Mouse (Mus musculus): Measurements from ENCODE around the gene Atg4a. TPM values are rescaled to one million over a fixed set of nuclear protein-coding genes. Genes with fewer than 3 reads are reported as not detected.

Gene Atg4a
- polyA plus RNA-seq, 1 experiment from 2014 or later: 14.8 TPM

GRCm38 (mm10) chrX:140979546-140979945 is 22.8 kb downstream of the Atg4a start:
- H3K4me3 ChIP-seq (ENCODE audit: low read depth, low read length): no peak overlapping the region
- no peak overlapping the region for H3K27ac ChIP-seq (ENCODE audit: low read depth, low read length)
- H3K4me2 ChIP-seq (ENCODE audit: low read length): no peak overlapping the region
- DNase-seq (ENCODE audit: low spot score) (peak; percentile 20), ATAC-seq (peak; percentile 34; the same call in 1 of the 2 replicates)
- no peaks in the 10 kb centered on the region for H3K4me1 ChIP-seq (ENCODE audit: control insufficient read depth, insufficient read depth, low read length)
- H3K36me3 ChIP-seq (ENCODE audit: control insufficient read depth, insufficient read depth, low read length): no peaks in the 10 kb centered on the region
- 85% methylated on average over 2 of the region's 2 CpGs for WGBS
- H3K27me3 ChIP-seq (replicated peaks; ENCODE audit: control insufficient read depth, insufficient read depth, low read length): 0 out of 2 replicates have a peak, but pooled peaks cover 7% of the 10 kb centered on the region
- no peaks in the 10 kb centered on the region for H3K9me3 ChIP-seq (replicated peaks; ENCODE audit: control insufficient read depth, low read length)
- no peak overlapping the region for H3K9ac ChIP-seq (ENCODE audit: low read length)

GRCm38 (mm10) chrX:140980163-140980562 is 23.5 kb downstream of the Atg4a start:
- no peaks in the 10 kb centered on the region for H3K9me3 ChIP-seq (replicated peaks; ENCODE audit: control insufficient read depth, low read length)
- H3K4me1 ChIP-seq (ENCODE audit: control insufficient read depth, insufficient read depth, low read length): no peaks in the 10 kb centered on the region
- ATAC-seq (no peak), DNase-seq (ENCODE audit: low spot score) (no peak)
- no peak overlapping the region for H3K4me3 ChIP-seq (ENCODE audit: low read depth, low read length)
- no peak overlapping the region for H3K9ac ChIP-seq (ENCODE audit: low read length)
- H3K27ac ChIP-seq (ENCODE audit: low read depth, low read length): no peak overlapping the region
- 70% methylated on average over 4 of the region's 4 CpGs for WGBS
- H3K4me2 ChIP-seq (ENCODE audit: low read length): no peak overlapping the region
- no peaks in the 10 kb centered on the region for H3K36me3 ChIP-seq (ENCODE audit: control insufficient read depth, insufficient read depth, low read length)
- 0 out of 2 replicates have a peak, but pooled peaks cover 7% of the 10 kb centered on the region for H3K27me3 ChIP-seq (replicated peaks; ENCODE audit: control insufficient read depth, insufficient read depth, low read length)

- DNase-seq (ENCODE audit: low spot score) (no peak), ATAC-seq (no peak)
- H3K9me3 ChIP-seq (replicated peaks; ENCODE audit: control insufficient read depth, low read length): no peaks in the 10 kb centered on the region
- H3K4me2 ChIP-seq (ENCODE audit: low read length): no peak overlapping the region
- H3K4me1 ChIP-seq (ENCODE audit: control insufficient read depth, insufficient read depth, low read length): no peaks in the 10 kb centered on the region
- H3K4me3 ChIP-seq (ENCODE audit: low read depth, low read length): no peak overlapping the region
- no peaks in the 10 kb centered on the region for H3K36me3 ChIP-seq (ENCODE audit: control insufficient read depth, insufficient read depth, low read length)
- no peak overlapping the region for H3K27ac ChIP-seq (ENCODE audit: low read depth, low read length)
- H3K9ac ChIP-seq (ENCODE audit: low read length): no peak overlapping the region
- H3K27me3 ChIP-seq (replicated peaks; ENCODE audit: control insufficient read depth, insufficient read depth, low read length): 0 out of 2 replicates have a peak, but pooled peaks cover 4% of the 10 kb centered on the region
- WGBS: 68% methylated on average over 6 of the region's 6 CpGs
Observed at GRCm38 (mm10) chrX:140983206-140983960, 26.7 kb downstream of the Atg4a start.

GRCm38 (mm10) chrX:140984795-140985194 is 28.1 kb downstream of the Atg4a start:
- 0 out of 2 replicates have a peak, but pooled peaks cover 4% of the 10 kb centered on the region for H3K27me3 ChIP-seq (replicated peaks; ENCODE audit: control insufficient read depth, insufficient read depth, low read length)
- 75% methylated on average over 6 of the region's 6 CpGs for WGBS
- no peaks in the 10 kb centered on the region for H3K9me3 ChIP-seq (replicated peaks; ENCODE audit: control insufficient read depth, low read length)
- DNase-seq (ENCODE audit: low spot score) (no peak), ATAC-seq (no peak)
- no peak overlapping the region for H3K9ac ChIP-seq (ENCODE audit: low read length)
- H3K4me2 ChIP-seq (ENCODE audit: low read length): no peak overlapping the region
- no peaks in the 10 kb centered on the region for H3K36me3 ChIP-seq (ENCODE audit: control insufficient read depth, insufficient read depth, low read length)
- H3K4me3 ChIP-seq (ENCODE audit: low read depth, low read length): no peak overlapping the region
- no peak overlapping the region for H3K27ac ChIP-seq (ENCODE audit: low read depth, low read length)
- H3K4me1 ChIP-seq (ENCODE audit: control insufficient read depth, insufficient read depth, low read length): no peaks in the 10 kb centered on the region

- ATAC-seq (no peak), DNase-seq (ENCODE audit: low spot score) (no peak)
- no peak overlapping the region for H3K9ac ChIP-seq (ENCODE audit: low read length)
- H3K36me3 ChIP-seq (ENCODE audit: control insufficient read depth, insufficient read depth, low read length): no peaks in the 10 kb centered on the region
- no peak overlapping the region for H3K27ac ChIP-seq (ENCODE audit: low read depth, low read length)
- 90% methylated on average over 2 of the region's 2 CpGs for WGBS
- no peaks in the 10 kb centered on the region for H3K27me3 ChIP-seq (replicated peaks; ENCODE audit: control insufficient read depth, insufficient read depth, low read length)
- no peak overlapping the region for H3K4me2 ChIP-seq (ENCODE audit: low read length)
- H3K4me1 ChIP-seq (ENCODE audit: control insufficient read depth, insufficient read depth, low read length): no peaks in the 10 kb centered on the region
- H3K4me3 ChIP-seq (ENCODE audit: low read depth, low read length): no peak overlapping the region
- no peaks in the 10 kb centered on the region for H3K9me3 ChIP-seq (replicated peaks; ENCODE audit: control insufficient read depth, low read length)
Observed at GRCm38 (mm10) chrX:140985256-140985655, 28.5 kb downstream of the Atg4a start.

GRCm38 (mm10) chrX:140996909-140997516 is 40.3 kb downstream of the Atg4a start:
- no peak overlapping the region for H3K9ac ChIP-seq (ENCODE audit: low read length)
- H3K9me3 ChIP-seq (replicated peaks; ENCODE audit: control insufficient read depth, low read length): no peaks in the 10 kb centered on the region
- no peak overlapping the region for H3K4me3 ChIP-seq (ENCODE audit: low read depth, low read length)
- WGBS: 81% methylated on average over 1 of the region's 1 CpGs
- no peaks in the 10 kb centered on the region for H3K27me3 ChIP-seq (replicated peaks; ENCODE audit: control insufficient read depth, insufficient read depth, low read length)
- no peak overlapping the region for H3K27ac ChIP-seq (ENCODE audit: low read depth, low read length)
- ATAC-seq (peak; percentile 50; the same call in 1 of the 2 replicates), DNase-seq (ENCODE audit: low spot score) (no peak)
- no peak overlapping the region for H3K4me2 ChIP-seq (ENCODE audit: low read length)
- H3K4me1 ChIP-seq (ENCODE audit: control insufficient read depth, insufficient read depth, low read length): no peaks in the 10 kb centered on the region
- no peaks in the 10 kb centered on the region for H3K36me3 ChIP-seq (ENCODE audit: control insufficient read depth, insufficient read depth, low read length)

- no peak overlapping the region for H3K4me2 ChIP-seq (ENCODE audit: low read length)
- no peak overlapping the region for H3K27ac ChIP-seq (ENCODE audit: low read depth, low read length)
- DNase-seq (ENCODE audit: low spot score) (no peak), ATAC-seq (no peak)
- no peaks in the 10 kb centered on the region for H3K36me3 ChIP-seq (ENCODE audit: control insufficient read depth, insufficient read depth, low read length)
- WGBS: 80% methylated on average over 1 of the region's 1 CpGs
- no peak overlapping the region for H3K4me3 ChIP-seq (ENCODE audit: low read depth, low read length)
- no peak overlapping the region for H3K9ac ChIP-seq (ENCODE audit: low read length)
- H3K4me1 ChIP-seq (ENCODE audit: control insufficient read depth, insufficient read depth, low read length): no peaks in the 10 kb centered on the region
- no peaks in the 10 kb centered on the region for H3K9me3 ChIP-seq (replicated peaks; ENCODE audit: control insufficient read depth, low read length)
- H3K27me3 ChIP-seq (replicated peaks; ENCODE audit: control insufficient read depth, insufficient read depth, low read length): no peaks in the 10 kb centered on the region
Observed at GRCm38 (mm10) chrX:140997912-140998545, 41.3 kb downstream of the Atg4a start.

- no peak overlapping the region for H3K9ac ChIP-seq (ENCODE audit: low read length)
- H3K4me3 ChIP-seq (ENCODE audit: low read depth, low read length): no peak overlapping the region
- no peaks in the 10 kb centered on the region for H3K36me3 ChIP-seq (ENCODE audit: control insufficient read depth, insufficient read depth, low read length)
- DNase-seq (ENCODE audit: low spot score): no peak
- H3K4me2 ChIP-seq (ENCODE audit: low read length): no peak overlapping the region
- no peaks in the 10 kb centered on the region for H3K9me3 ChIP-seq (replicated peaks; ENCODE audit: control insufficient read depth, low read length)
- H3K4me1 ChIP-seq (ENCODE audit: control insufficient read depth, insufficient read depth, low read length): no peaks in the 10 kb centered on the region
- H3K27me3 ChIP-seq (replicated peaks; ENCODE audit: control insufficient read depth, insufficient read depth, low read length): no peaks in the 10 kb centered on the region
- no peak overlapping the region for H3K27ac ChIP-seq (ENCODE audit: low read depth, low read length)
- no peak for ATAC-seq
Observed at GRCm38 (mm10) chrX:140998885-140999284, 42.2 kb downstream of the Atg4a start.

GRCm38 (mm10) chrX:141149705-141150104 is 193.0 kb downstream of the Atg4a start:
- Histone ChIP-seq H3K9me3 (replicated peaks; ENCODE audit: control insufficient read depth, low read length) (no peaks in the 10 kb centered on the region), H3K27ac (ENCODE audit: low read depth, low read length) (no peak overlapping the region), H3K4me1 (ENCODE audit: control insufficient read depth, insufficient read depth, low read length) (no peaks in the 10 kb centered on the region), H3K9ac (ENCODE audit: low read length) (no peak overlapping the region), H3K4me3 (ENCODE audit: low read depth, low read length) (no peak overlapping the region), H3K27me3 (replicated peaks; ENCODE audit: control insufficient read depth, insufficient read depth, low read length) (no peaks in the 10 kb centered on the region), H3K4me2 (ENCODE audit: low read length) (no peak overlapping the region), H3K36me3 (ENCODE audit: control insufficient read depth, insufficient read depth, low read length) (no peaks in the 10 kb centered on the region)
- WGBS: 93% methylated on average over 1 of the region's 1 CpGs
- no peak for DNase-seq (ENCODE audit: low spot score)
- no peak for ATAC-seq
